17 mouse cellular contexts compared by ENCODE assay signal in genomic region chr12:111864206-111864824, GRCm38 (mm10). TPM values are rescaled to one million over a fixed set of nuclear protein-coding genes. Genes with fewer than 3 reads are reported as not detected.
DNase-seq lines count a peak whose midpoint lies in the region.
"Had no signal": no experiment of that assay in that cellular context is flagged by ENCODE, and none has a peak within 500 bp of the region (broad histone marks: within the 10 kb centered on the region; RNA-seq: fewer than 3 reads in every experiment).

No protein-coding gene starts in this region.

- peak; percentile 66 to 92 for DNase-seq in adrenal gland, adult (ENCODE audit: inconsistent age in 2 of 2, low spot score in 1 of 2)
- DNase-seq in adrenal gland, postnatal 4 days (ENCODE audit: low spot score in 2 of 2): no peak
- DNase-seq in adrenal gland, adult 2 months: peak; percentile 84
- peak; percentile 49 to 63 for DNase-seq in adrenal gland, postnatal 36 days
- DNase-seq in left cerebral cortex, adult 9 months (ENCODE audit: low spot score in 2 of 2): no peak
- no peak for DNase-seq in urinary bladder, postnatal 10 days (ENCODE audit: low spot score)
- DNase-seq in right cerebral cortex, postnatal 14 days: no peak
- DNase-seq: cerebellum, adult 2 months; cerebellum, postnatal 14 days; gastrocnemius, postnatal 36 days; heart, adult 18-20 months; heart, postnatal 10 days; kidney, adult 9 months; kidney, postnatal 10 days; layer of hippocampus, adult 9-11 months; lung, embryonic 14.5 days; lung, postnatal 14 days had no signal

RNA-seq across cellular contexts. Expression of gene Ppp1r13b, which starts 43.6 kb away (rescaled TPM):
- total RNA-seq in adrenal gland, postnatal 4 days (2021): 10 to 100 TPM; 26.7 to 30.5 TPM
- 10 to 100 TPM; 13.8 to 15.9 TPM for total RNA-seq in adrenal gland, adult 2 months (2021)
- polyA plus RNA-seq in adrenal gland, adult 2 months (2012; rRNA removed): 5.9 and 6.6 TPM in 2 replicates
- 10 to 100 TPM; 13.8 to 18.8 TPM for total RNA-seq in adrenal gland, postnatal 36 days (2021)

RNA-seq across cellular contexts. Expression of gene Zfyve21, which starts 50.3 kb away (rescaled TPM):
- total RNA-seq in adrenal gland, postnatal 4 days (2021): 10 to 100 TPM; 68.3 to 74.4 TPM
- 100 to 1,000 TPM in 1 of 2 experiments, 10 to 100 TPM in 1; 63.4 to 125 TPM for total RNA-seq in adrenal gland, adult 2 months (2021)
- 124 and 125 TPM in 2 replicates for polyA plus RNA-seq in adrenal gland, adult 2 months (2012; rRNA removed)
- total RNA-seq in adrenal gland, postnatal 36 days (2021): 100 to 1,000 TPM in 1 of 2 experiments, 10 to 100 TPM in 1; 96.9 to 101 TPM

RNA-seq across cellular contexts. Expression of gene Xrcc3, which starts 50.6 kb away (rescaled TPM):
- total RNA-seq in adrenal gland, postnatal 4 days (2021): 10 to 100 TPM; 19.2 to 22.5 TPM
- total RNA-seq in adrenal gland, adult 2 months (2021): 10 to 100 TPM in 1 of 2 experiments, 1 to 10 TPM in 1; 8.8 to 17.8 TPM
- polyA plus RNA-seq in adrenal gland, adult 2 months (2012; rRNA removed): 19.7 and 22.5 TPM in 2 replicates
- 10 to 100 TPM; 14.9 to 18.6 TPM for total RNA-seq in adrenal gland, postnatal 36 days (2021)

Comparison
In these comparisons a context has a peak if more than half of its experiments do, and no peak if none do; other contexts are left out.
1. DNase-seq: peak in adrenal gland, adult (2 of 2), adrenal gland, adult 2 months (single experiment) and adrenal gland, postnatal 36 days (2 of 2); none in adrenal gland, postnatal 4 days (0 of 2), left cerebral cortex, adult 9 months (0 of 2), urinary bladder, postnatal 10 days (single experiment) and right cerebral cortex, postnatal 14 days (single experiment).